Mouse (Mus musculus) layer of hippocampus, adult 2 months (tissue): ENCODE measurements at regions not wholly inside any gene's neighbourhood (a gene's known extent, or its start where the extent isn't known, plus 50 kb on each side); places are given as distances from the start of the nearest gene placed in this dataset.

Experiments used
- DNase-seq, 2 experiments: peaks; one replicate each; pipeline ENCODE4 v3.0.0; 2022; ENCODE audit warnings: low spot score in 2 of 2
- H3K27ac ChIP-seq: fragments of 200-600 bp; 2 replicates; pipeline ENCODE4 v1.8.1; 2022
- H3K4me3 ChIP-seq: fragments of 200-600 bp; 2 replicates; pipeline ENCODE4 v1.8.1; 2022; ENCODE audit warnings: mild to moderate bottlenecking
- CTCF ChIP-seq: fragments of 200-600 bp; conservative IDR thresholded peaks from 2 replicates; pipeline ENCODE4 v1.8.1; 2022; ENCODE audit warnings: antibody characterized with exemption, mild to moderate bottlenecking, moderate library complexity

GRCm38 (mm10) chr1:128833096-128833715 is 241.1 kb upstream of the Cxcr4 start:
- no peak overlapping the region for H3K4me3 ChIP-seq

GRCm38 (mm10) chr1:128832201-128832883 is 240.2 kb upstream of the Cxcr4 start:
- H3K27ac ChIP-seq = no peak overlapping the region
- peak; percentile 85 for TF ChIP-seq CTCF
- peak overlapping the region; percentile 46 for H3K4me3 ChIP-seq
- DNase-seq = peak; percentile 50 to 81

More at GRCm38 (mm10) chr1:128833096-128833715, 241.1 kb upstream of the Cxcr4 start:
- TF ChIP-seq CTCF = no peak
- H3K27ac ChIP-seq = no peak overlapping the region
- no peak for DNase-seq

GRCm38 (mm10) chr1:128830671-128831240 is 238.7 kb upstream of the Cxcr4 start:
- H3K27ac ChIP-seq = no peak overlapping the region
- TF ChIP-seq CTCF = no peak
- no peak for DNase-seq
- no peak overlapping the region for H3K4me3 ChIP-seq

GRCm38 (mm10) chr1:128829536-128829935 is 237.4 kb upstream of the Cxcr4 start:
- DNase-seq = no peak
- H3K4me3 ChIP-seq = no peak overlapping the region
- no peak for TF ChIP-seq CTCF
- H3K27ac ChIP-seq = no peak overlapping the region

GRCm38 (mm10) chr1:128826419-128826818 is 234.3 kb upstream of the Cxcr4 start:
- no peak for DNase-seq
- H3K27ac ChIP-seq = no peak overlapping the region
- TF ChIP-seq CTCF = no peak
- H3K4me3 ChIP-seq = no peak overlapping the region

GRCm38 (mm10) chr1:128824916-128825683 is 233.0 kb upstream of the Cxcr4 start:
- Histone ChIP-seq H3K4me3 (no peak overlapping the region), H3K27ac (no peak overlapping the region)
- DNase-seq = no peak
- no peak for TF ChIP-seq CTCF

GRCm38 (mm10) chr1:128824235-128824634 is 232.1 kb upstream of the Cxcr4 start:
- Histone ChIP-seq H3K27ac (no peak overlapping the region), H3K4me3 (no peak overlapping the region)
- DNase-seq = peak; percentile 49 to 78
- TF ChIP-seq CTCF = peak; percentile 94

GRCm38 (mm10) chr1:128821991-128822390 is 229.9 kb upstream of the Cxcr4 start:
- TF ChIP-seq CTCF = no peak
- Histone ChIP-seq H3K4me3 (no peak overlapping the region), H3K27ac (no peak overlapping the region)
- no peak for DNase-seq

- TF ChIP-seq CTCF = peak; percentile 26
- Histone ChIP-seq H3K27ac (no peak overlapping the region), H3K4me3 (no peak overlapping the region)
- no peak for DNase-seq
Observed at GRCm38 (mm10) chr1:128820527-128820926, 228.4 kb upstream of the Cxcr4 start.

- H3K4me3 ChIP-seq = no peak overlapping the region
- DNase-seq = no peak
- TF ChIP-seq CTCF = no peak
- H3K27ac ChIP-seq = no peak overlapping the region
Observed at GRCm38 (mm10) chr1:128819611-128820010, 227.5 kb upstream of the Cxcr4 start.

- Histone ChIP-seq H3K4me3 (no peak overlapping the region), H3K27ac (no peak overlapping the region)
- no peak for DNase-seq
- no peak for TF ChIP-seq CTCF
Observed at GRCm38 (mm10) chr1:128813379-128813778, 221.3 kb upstream of the Cxcr4 start.

- no peak for TF ChIP-seq CTCF
- no peak for DNase-seq
- Histone ChIP-seq H3K27ac (no peak overlapping the region), H3K4me3 (no peak overlapping the region)
Observed at GRCm38 (mm10) chr1:128810860-128811259, 218.8 kb upstream of the Cxcr4 start.

GRCm38 (mm10) chr1:128810094-128810493 is 218.0 kb upstream of the Cxcr4 start:
- no peak for TF ChIP-seq CTCF
- DNase-seq = no peak
- H3K4me3 ChIP-seq = no peak overlapping the region
- no peak overlapping the region for H3K27ac ChIP-seq

- Histone ChIP-seq H3K27ac (no peak overlapping the region), H3K4me3 (no peak overlapping the region)
- DNase-seq = no peak
- no peak for TF ChIP-seq CTCF
Observed at GRCm38 (mm10) chr1:128809601-128810000, 217.5 kb upstream of the Cxcr4 start.
